Mouse (Mus musculus) spleen, postnatal 10 days (tissue): ENCODE measurements at regions not wholly inside any gene's neighbourhood (a gene's known extent, or its start where the extent isn't known, plus 50 kb on each side); places are given as distances from the start of the nearest gene placed in this dataset.

Source experiments
- DNase-seq, 2 experiments: peaks; one replicate each; pipeline ENCODE4 v3.0.0; 2021 to 2022; ENCODE audit warnings: low spot score in 2 of 2

DNA sequence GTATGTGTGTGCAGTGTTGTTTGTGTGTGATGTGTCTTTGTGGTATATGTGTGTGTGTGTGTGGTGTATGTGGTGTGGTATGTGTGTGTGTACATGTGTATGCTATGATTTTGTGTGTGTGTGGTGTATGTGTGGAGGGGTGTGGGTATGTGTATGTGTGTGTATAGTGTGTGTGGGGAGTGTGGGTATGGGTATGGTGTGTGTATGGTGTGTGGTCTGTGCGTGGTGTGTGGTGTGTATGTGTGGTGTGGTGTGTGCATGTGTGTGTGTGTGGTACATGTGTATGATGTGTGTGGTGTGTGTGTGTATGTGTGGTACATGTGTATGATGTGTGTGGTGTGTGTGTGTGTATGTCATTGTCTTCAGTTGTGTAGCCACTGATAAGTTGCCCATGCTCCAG, 247.8 kb upstream of the Sp4 start:
- DNase-seq: no peak

- no peak for DNase-seq
Observed at GRCm38 (mm10) chr12:118540336-118540735, 239.1 kb upstream of the Sp4 start.

DNA sequence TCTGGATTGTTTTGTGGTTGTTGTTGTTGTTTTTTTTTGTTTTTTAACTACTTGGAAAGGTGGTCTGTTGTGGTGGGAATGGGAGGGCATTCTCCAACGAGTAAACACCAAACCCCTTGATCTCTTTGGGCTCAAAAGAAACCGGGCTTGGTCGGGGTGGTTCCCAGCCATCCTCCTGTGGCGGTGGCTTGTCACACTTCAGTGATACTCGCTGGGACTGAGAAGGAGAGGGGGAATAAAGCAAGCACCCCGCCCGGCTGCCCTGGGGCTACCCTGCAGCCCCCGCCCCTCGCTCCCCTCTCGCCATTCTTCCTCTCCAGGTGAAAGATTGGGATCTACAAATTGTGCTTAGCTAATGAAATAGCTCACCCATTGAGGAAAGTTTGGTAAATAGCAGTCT, 229.3 kb upstream of the Sp4 start:
- DNase-seq: no peak

DNA sequence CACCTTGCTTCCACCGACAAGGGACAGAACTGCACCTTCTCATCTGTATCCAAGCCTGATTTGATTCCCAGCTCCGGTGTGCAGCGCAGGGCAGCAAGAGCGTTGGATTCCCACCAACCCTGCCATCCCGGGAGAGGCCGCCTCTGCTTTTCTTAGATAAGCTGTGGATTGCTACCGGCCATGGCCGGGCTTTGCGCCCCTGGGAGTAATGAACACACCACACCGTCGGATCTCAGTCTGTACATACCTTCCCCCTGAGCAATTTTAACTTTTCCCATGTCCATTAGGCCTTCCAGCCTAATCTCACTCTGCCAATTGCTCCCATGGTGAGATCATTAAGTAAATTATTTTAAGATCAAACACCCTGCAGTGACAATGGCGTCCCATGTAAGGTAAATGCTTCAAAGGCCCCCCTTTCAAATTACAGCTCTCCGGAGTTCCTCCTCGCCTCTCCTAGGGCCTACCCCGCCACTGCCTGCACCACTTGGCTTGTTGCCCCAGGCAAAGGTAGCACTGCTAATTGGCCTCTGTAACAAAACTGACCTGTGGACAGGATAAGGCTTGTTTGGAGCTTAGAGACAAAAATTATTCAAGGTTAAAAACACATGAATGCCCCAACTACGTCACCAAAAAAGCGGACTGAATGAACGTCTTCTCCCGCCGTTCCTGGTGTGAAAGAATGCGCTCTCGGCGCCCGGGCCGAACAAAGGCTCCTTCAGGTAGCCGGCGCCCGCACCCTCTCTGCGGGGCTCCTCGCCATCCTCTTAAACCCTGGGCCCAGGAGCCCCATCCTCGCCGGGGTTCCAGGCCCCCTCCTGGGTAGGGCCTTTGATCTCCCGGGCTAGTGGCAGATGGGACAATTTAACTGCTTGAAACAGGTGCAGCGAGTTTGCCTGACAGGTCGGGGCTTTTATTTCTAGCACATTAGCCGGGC, 228.5 kb upstream of the Sp4 start:
- DNase-seq: no peak

- DNase-seq: no peak
Observed at GRCm38 (mm10) chr12:118521770-118522169, 220.5 kb upstream of the Sp4 start.

DNA sequence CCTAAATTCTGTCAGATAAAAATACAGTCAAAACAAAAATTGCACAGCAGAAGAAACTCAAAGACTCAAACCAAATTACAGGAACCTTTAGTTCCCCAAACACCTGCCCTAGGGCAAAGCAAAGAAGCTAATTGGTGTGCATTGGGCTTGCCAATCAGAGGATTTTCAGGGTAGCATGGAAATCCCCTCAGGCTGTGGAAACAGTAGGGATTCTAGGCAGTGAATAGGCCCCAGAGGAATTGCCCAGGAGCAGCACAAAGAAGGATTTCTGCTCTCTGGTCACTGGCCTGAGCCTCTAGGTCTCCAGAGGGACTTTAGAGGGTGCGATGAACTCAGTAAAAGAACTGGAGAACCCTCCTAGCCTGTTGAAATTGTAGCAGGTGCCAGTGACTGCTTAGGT, 220.1 kb upstream of the Sp4 start:
- no peak for DNase-seq

DNA sequence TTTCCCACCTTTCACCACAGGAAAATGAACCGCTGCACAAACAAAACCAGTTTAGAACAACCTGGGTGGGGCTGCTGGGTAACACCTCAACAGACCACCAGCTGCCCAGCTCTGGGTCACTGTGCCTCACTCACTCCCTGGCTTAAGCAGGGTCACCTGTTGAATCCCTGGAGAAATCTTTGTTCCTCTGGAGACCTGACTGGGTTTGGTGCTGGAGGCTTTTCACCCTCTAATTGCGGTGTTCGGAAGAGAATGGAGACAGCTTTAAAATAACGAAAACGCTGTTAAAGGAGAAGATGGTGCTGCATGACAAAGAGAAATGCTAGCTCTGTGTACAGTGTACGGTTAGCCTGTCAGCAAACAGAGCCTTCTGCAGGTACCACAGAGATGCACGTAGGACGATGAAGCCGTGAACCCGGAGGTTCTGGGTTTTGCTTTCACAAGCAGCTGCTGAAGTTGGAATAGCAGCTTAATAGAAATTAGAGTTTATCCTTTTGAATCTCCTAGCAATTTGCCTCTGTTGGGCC, 218.6 kb upstream of the Sp4 start:
- no peak for DNase-seq

DNA sequence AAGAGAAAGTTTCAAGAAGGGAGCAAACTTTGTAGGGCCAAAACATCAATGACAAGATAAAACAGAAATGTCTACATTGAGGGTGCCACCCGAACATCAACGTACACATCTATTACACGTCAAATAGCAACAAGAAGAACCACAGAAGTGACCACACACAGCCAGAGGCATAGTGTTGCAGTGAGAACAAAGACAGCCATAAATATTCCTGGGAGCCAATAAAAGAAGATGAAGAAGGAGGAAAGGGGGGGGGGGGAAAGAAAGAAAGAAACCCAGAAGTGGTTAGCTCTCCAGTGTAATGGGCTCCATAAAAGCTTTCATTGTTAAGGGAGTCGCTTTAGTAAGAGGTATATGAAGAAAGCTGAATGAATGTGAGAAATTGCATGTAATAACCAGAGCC, 209.7 kb upstream of the Sp4 start:
- no peak for DNase-seq

- no peak for DNase-seq
Observed at GRCm38 (mm10) chr12:118508972-118509917, 208.0 kb upstream of the Sp4 start.

GRCm38 (mm10) chr12:118500392-118500791, 199.2 kb upstream of the Sp4 start:
- no peak for DNase-seq

DNA sequence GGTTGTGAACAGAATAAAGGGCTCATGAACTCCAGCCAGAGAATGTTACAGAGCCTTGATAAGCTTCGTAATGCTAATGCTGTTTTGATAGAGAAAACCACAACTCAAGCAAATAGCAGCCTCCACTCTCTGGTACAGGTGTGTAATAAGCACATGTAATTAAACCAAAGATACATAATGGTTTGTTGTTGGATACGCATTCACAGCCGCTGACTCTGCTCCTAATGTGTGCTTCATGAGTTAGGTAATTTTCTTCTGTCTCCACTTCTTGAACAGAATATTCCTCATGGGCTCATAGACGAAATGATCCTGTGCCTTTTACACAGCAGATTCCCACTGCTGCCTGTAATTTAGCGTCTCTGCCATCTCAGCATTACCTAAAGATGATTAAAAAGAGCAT, 186.8 kb upstream of the Sp4 start:
- DNase-seq: no peak

DNA sequence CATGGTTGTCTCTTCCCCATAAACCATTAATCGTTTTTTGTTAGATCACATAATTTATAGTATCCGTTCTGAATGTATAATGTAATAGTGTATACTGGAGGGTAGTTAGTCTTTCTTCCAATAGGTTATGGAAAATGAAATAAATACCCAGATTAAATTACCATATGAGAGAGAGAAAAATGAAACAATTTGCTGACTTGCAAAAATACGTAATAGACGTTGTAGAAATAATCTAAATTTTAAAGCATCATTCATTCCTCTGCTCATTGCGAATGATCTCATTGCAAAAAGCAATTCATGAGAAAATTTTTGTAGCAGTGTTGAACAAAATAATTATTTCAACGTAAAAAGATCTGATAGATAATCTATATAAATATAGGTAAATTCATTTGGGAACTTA, 185.2 kb upstream of the Sp4 start:
- no peak for DNase-seq

- DNase-seq: no peak
Observed at GRCm38 (mm10) chr12:118481347-118481746, 180.1 kb upstream of the Sp4 start.

- DNase-seq: no peak
Observed at GRCm38 (mm10) chr12:118474732-118475131, 173.5 kb upstream of the Sp4 start.

DNA sequence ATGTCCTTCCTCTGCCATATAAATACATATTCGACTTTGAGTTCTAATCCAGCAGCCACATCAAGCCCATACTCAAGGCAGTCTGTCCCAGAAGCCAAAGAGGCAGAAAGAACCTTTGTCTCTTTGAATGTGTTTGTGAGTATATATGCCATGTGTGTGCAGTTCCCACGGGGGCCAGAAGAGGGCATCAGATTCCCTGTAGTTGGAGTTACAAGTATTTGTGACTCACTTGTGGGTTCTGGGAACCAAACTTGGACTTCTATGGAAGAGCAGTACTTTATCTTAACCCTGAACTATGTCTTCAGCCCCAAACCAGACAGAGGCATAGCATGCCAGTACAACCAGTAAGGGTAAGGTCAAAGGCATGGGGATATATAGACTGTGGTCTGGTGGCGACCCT, 165.6 kb upstream of the Sp4 start:
- DNase-seq: no peak

DNA sequence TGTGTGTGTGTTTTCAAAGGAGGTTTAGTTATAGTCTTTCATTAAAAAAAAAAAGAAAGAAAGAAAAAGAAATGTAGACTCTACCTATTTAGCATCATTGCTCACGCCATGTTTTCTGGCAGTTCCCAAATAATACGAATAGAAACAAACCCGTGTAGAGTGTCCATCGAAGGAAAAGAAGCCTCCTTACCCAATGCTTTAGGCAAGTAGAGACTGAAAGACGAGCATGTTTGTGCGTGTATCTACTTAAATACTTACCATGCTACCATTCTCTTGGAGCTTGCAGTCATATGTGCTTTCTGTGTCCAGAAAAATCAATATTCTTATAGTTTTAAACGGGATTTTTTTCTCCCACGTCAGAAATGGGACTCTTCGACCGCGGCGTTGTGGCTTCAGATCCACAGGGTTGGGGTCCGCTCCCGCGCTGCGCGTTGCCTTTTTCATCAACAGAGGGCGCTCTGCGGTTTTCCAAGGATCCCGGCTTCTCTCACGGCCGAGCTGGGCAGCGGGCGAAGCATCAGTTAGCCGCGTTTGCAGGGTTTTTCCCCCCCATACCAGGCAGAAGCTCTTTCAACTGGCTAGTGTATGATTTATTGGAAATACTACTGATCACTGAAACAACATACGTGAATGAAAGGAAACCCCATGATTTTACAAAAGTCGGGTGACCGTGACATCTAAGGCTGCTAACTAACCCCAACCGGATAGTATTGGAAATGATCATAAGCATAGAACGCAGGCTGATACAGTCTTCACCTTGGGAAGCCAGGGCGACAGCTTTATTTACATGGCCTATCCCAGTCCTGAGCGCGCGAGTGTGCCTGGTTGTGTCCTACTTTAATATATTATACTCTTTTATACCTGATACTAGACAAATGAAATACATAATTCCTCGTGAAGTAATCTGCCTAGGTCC, 156.5 kb upstream of the Sp4 start:
- DNase-seq: peak; percentile 7 to 40

DNA sequence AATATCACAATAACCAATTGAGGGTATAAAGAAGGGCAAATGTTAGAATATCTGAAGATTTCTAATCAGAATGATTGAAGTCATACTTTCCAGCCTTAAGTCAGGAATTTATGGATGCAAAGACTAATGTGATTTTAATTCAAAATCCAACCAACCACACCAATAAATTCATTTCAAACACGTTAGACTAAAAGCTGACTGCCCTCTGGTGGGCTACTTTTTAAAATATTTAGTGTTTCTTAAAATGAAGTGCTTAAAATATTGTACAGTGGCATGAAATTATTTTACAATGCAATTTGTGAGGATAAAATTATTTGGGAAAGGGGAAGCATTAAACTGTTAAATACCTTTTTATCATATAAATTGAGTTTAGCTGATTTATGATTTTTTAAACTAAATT, 154.4 kb upstream of the Sp4 start:
- no peak for DNase-seq

- DNase-seq: no peak
Observed at GRCm38 (mm10) chr12:118439626-118440025, 138.4 kb upstream of the Sp4 start.

DNA sequence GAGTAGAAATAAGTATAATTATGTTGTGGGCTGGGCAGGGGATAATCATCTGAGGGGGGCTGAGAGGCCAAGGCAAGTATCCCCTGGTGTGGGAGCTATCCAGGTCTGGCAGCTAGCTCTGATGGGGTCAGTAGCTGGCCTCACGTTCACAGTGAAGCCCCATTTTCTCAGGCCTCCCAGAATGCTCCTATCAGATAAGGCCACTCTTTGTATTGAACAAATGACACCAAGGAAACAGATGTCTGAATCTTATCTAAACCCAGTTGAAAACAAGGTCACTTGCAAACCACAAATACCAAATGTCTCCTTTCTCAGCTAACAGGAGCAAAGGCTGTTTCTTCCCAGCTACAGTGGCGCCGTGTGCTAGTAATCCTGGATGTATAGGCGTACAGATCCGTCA, 137.6 kb upstream of the Sp4 start:
- no peak for DNase-seq

DNA sequence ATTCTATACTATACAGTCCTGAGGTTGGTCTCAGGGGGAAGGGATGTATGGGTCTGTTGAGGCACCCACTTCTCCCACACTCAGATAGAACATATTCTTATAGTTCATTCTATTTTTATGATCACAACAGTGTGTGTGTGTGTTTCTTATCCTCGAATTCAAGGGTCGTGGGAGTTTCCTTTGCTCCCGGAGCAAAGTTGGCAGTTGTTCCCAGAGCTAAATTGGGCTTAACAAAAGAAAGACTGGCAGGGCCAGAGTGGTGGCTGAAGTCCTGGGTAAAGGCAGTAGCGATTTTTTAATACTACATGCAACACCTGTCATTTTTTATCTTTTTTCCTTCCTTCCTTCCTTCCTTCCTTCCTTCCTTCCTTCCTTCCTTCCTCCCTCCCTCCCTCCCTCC, 131.5 kb upstream of the Sp4 start:
- no peak for DNase-seq

DNA sequence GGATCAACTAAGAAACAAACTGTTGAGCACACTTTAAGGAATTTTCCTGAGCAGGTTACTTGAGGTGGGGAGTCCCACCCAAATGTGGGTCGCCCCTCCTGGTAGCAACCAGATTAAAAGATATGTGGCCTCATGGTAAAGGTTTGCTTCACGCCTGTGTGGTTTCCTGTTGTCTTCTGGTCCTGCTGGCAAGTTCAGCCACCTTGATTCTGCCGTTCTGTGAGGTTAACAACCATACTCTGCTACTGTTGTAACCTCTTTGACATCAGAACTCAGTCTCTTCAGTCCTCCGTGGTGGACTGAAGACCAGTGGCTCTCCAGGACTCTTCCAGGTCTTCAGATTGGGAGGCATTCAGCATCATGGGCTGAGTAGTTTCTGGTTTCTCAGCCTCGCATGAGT, 127.1 kb upstream of the Sp4 start:
- DNase-seq: no peak
